Mouse (Mus musculus): ENCODE results near the gene Tmem98. TPM values are rescaled to one million over a fixed set of nuclear protein-coding genes. Genes with fewer than 3 reads are reported as not detected.

The Tmem98 gene
- 38.3 and 43.1 TPM in 2 replicates for polyA plus RNA-seq (2011; ENCODE audit: insufficient read length, low read depth, missing spikeins)

DNA sequence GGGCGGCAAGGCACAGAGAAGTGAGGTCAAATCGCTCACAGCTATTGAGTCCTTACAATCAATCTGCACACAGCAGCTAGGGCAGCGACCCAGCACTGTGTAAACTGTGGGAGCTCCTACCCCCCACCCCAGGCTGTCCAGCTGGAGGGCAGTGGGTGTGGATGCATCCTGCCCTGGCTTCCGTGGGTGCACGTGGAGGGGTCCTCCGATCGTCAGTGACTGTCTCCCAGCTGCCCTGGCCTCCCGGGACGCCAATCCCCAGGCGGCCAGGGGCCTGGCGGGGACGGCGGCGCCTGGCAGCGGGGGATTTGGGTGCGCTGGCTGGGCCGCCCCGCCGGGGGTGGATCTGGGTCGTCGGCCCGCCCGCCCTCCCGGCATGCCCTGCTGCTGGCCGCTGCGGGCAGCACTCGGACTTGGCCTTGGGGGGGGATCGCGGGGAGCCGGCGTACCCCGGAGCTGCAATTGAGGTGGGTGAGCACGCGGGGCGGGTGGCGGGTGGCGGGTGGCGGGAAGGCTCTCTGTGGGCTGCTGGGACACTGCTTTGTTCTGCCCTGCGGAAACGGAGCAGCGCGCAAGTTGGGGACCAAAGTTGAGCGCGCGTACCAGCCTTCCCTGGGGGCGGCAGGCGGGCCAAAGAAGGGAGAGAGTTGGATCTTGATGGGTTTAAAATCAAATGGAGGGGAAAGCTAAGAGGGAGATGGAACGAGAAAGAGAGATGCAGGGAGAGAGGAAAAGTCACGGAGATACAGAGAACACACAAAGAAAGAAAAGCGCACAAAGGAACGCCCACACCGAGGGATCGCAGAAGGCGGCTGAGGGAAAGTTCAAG, at the start of gene Tmem98:
Tmem98 (plus strand) TSS at position 183 of the 829 bp plus-strand sequence.
- peak within 1 kb of the TSS; percentile 59 for H3K27ac ChIP-seq (ENCODE audit: insufficient read depth, low read length)
- H3K4me1 ChIP-seq (ENCODE audit: control insufficient read depth, insufficient read depth, low read length): 0 out of 2 replicates have a peak, but pooled peaks cover 5% of the 10 kb centered on the region
- peak within 1 kb of the TSS; percentile 82 for H3K4me3 ChIP-seq (ENCODE audit: insufficient read depth, low read length)
- TF ChIP-seq POLR2A (IDR thresholded peaks at IDR 0.05; ENCODE audit: low read depth, low read length) (peak; percentile 65), CTCF (IDR thresholded peaks at IDR 0.05; ENCODE audit: borderline replicate concordance, insufficient read depth, low read length) (no peak)

DNA sequence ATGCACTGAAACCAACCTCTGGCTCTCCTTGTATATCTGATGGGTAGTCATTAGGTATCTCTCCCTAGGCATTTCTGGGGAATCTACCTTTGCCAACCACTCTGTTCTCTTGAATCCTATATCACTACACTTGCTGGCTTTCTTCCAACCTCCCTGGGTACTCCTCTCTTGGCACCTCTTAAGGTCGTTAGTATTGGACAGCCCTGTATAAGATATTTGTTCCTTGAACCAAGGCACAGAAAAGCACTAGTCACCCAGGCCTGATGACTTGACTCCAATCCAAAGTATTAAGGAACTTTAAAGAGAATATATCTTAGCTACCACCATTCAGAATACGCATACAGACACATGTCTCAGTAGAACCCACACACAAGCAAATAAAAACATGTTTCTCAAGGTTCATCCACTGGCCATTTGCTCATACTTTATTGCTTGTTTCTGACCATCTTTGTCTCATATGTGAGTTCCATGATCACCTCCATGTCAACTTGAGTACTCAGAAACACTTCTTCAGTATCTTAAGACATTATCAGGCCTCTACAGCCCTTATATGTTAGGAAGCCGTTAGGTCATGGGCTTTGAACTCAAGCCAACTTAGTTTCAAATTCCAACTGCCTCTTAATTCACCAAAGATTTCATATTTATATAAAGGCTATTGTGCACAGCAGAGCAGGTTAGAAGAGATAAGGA, 48.5 kb upstream of the Tmem98 start:
- H3K27ac ChIP-seq (ENCODE audit: insufficient read depth, low read length): no peak overlapping the region
- H3K4me3 ChIP-seq (ENCODE audit: insufficient read depth, low read length): no peak overlapping the region
- no peaks in the 10 kb centered on the region for H3K4me1 ChIP-seq (ENCODE audit: control insufficient read depth, insufficient read depth, low read length)
- TF ChIP-seq CTCF (IDR thresholded peaks at IDR 0.05; ENCODE audit: borderline replicate concordance, insufficient read depth, low read length) (no peak), POLR2A (IDR thresholded peaks at IDR 0.05; ENCODE audit: low read depth, low read length) (no peak)

DNA sequence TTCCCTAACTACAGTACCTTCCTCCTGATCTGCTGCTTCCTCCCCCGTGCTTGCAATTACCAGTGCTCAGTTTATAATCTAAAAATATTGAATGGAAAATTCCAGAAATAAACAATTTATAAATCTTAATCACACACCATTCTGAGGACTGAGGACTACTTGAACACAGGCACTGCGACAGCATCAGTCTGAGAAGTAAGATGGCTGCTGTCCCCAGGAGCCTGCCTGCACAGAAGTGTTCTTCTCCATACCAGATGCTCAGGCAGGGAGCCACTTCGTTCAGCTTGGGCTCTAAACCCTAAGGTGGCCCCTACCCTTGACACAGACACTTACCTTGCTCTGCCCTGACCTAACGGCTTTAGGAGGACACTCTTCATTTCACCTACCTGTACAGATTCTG, 47.9 kb upstream of the Tmem98 start:
- Histone ChIP-seq H3K4me1 (ENCODE audit: control insufficient read depth, insufficient read depth, low read length) (peaks cover under 1% of the 10 kb centered on the region; the same call in 1 of the 2 replicates), H3K27ac (ENCODE audit: insufficient read depth, low read length) (no peak overlapping the region), H3K4me3 (ENCODE audit: insufficient read depth, low read length) (no peak overlapping the region)
- TF ChIP-seq CTCF (IDR thresholded peaks at IDR 0.05; ENCODE audit: borderline replicate concordance, insufficient read depth, low read length): no peak
- no peak for TF ChIP-seq POLR2A (IDR thresholded peaks at IDR 0.05; ENCODE audit: low read depth, low read length)

DNA sequence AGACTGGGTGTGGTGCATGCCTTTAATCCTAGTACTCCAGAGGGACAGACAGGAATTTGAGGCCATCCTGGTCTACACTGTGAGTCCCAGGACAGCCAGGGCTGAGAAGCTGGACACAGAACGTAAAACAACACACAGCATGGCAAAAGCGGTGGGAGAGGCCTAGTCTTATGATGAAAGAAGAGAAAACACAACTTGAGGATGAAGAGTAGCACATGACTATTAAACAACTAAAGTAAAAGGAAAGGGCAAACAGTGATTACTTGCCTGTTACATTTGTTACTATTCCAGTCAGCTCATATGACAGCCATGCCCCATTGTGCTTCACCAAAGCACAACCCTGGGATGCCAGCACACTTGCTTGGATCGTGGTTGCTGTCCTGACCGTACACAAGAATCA, 43.9 kb upstream of the Tmem98 start:
- peaks cover 6% of the 10 kb centered on the region; the same call in 1 of the 2 replicates for H3K4me1 ChIP-seq (ENCODE audit: control insufficient read depth, insufficient read depth, low read length)
- no peak overlapping the region for H3K27ac ChIP-seq (ENCODE audit: insufficient read depth, low read length)
- H3K4me3 ChIP-seq (ENCODE audit: insufficient read depth, low read length): no peak overlapping the region
- TF ChIP-seq POLR2A (IDR thresholded peaks at IDR 0.05; ENCODE audit: low read depth, low read length) (no peak), CTCF (IDR thresholded peaks at IDR 0.05; ENCODE audit: borderline replicate concordance, insufficient read depth, low read length) (no peak)

DNA sequence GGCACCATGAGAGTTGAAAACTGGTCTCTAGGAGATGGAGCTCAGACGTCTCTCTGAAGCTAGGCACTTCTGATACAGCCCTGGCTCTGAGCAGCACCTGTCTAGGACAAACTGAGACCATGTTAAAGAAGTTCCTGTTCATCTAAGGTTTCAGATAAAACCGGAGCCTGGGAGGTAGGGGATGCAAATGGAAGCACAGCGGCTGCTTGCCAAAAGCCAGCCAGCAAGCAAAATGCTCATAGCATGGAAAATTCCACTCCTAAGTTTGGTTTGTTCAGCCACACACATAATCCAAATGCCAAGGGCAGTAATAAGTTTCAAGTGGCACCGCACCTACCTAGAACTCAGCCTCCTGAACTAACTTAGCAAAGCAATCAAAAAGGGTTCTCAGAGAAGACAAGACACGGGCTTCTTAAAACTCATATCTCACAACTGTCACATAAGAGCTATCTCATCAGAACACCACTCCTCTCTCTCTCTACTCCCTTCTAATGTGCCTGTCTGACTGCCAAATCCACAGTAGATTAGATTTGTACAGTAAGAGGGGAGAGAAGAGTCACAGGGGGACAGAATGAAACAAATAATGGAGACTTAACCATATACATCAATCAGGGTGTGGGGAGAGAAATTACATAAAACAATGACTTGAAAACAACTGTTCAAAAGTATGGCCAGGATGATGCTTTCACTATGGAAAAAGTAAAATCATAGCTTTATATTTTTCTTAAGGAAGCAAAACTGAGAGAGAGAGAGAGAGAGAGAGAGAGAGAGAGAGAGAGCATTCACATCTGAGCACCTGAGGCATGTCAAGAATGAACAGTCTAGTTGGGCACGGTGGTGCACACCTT, 43.3 kb upstream of the Tmem98 start:
- TF ChIP-seq POLR2A (IDR thresholded peaks at IDR 0.05; ENCODE audit: low read depth, low read length) (no peak), CTCF (IDR thresholded peaks at IDR 0.05; ENCODE audit: borderline replicate concordance, insufficient read depth, low read length) (no peak)
- Histone ChIP-seq H3K4me3 (ENCODE audit: insufficient read depth, low read length) (no peak overlapping the region), H3K27ac (ENCODE audit: insufficient read depth, low read length) (no peak overlapping the region), H3K4me1 (ENCODE audit: control insufficient read depth, insufficient read depth, low read length) (peaks cover 11% of the 10 kb centered on the region)

DNA sequence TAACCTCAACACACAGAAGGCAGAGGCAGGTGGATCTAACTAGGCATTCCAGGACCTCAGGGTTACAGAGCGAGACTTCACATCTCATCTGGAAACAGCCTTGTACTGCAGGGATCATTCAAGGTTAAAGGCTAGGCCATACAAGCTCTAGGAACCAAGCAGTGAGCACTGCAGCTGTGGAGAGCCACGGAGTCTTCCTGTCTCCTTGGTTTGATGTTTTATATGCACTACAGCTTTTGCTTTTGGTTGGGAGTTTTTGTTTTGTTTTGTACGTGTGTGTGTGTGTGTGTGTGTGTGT, 42.7 kb upstream of the Tmem98 start:
- no peak overlapping the region for H3K4me3 ChIP-seq (ENCODE audit: insufficient read depth, low read length)

DNA sequence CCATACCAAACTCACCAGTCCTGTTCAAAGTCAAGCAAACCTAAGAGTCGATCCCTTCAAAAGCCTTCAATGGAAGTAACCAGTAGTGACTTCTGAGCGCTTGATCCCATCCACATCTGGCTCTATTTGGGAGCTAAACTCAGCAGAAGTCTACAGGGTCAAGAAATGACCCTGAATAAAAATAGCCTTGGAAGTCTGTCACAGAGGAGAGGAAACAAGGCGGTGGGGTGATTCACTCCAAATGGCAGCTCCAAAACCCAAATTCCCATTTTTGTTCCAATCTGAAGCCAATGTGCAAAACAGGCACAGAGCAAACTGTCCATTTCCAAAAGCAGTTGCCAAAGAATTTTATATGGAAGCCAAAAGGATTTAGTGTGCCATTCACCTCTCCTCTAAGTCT, 38.8 kb upstream of the Tmem98 start:
- TF ChIP-seq CTCF (IDR thresholded peaks at IDR 0.05; ENCODE audit: borderline replicate concordance, insufficient read depth, low read length) (no peak), POLR2A (IDR thresholded peaks at IDR 0.05; ENCODE audit: low read depth, low read length) (no peak)
- Histone ChIP-seq H3K4me1 (ENCODE audit: control insufficient read depth, insufficient read depth, low read length) (peaks cover 16% of the 10 kb centered on the region), H3K27ac (ENCODE audit: insufficient read depth, low read length) (peak overlapping the region; percentile 88), H3K4me3 (ENCODE audit: insufficient read depth, low read length) (no peak overlapping the region)

More for the DNA sequence above, 42.7 kb upstream of the Tmem98 start:
- TF ChIP-seq POLR2A (IDR thresholded peaks at IDR 0.05; ENCODE audit: low read depth, low read length): no peak
- no peak for TF ChIP-seq CTCF (IDR thresholded peaks at IDR 0.05; ENCODE audit: borderline replicate concordance, insufficient read depth, low read length)
- no peak overlapping the region for H3K27ac ChIP-seq (ENCODE audit: insufficient read depth, low read length)
- H3K4me1 ChIP-seq (ENCODE audit: control insufficient read depth, insufficient read depth, low read length): peaks cover 16% of the 10 kb centered on the region

DNA sequence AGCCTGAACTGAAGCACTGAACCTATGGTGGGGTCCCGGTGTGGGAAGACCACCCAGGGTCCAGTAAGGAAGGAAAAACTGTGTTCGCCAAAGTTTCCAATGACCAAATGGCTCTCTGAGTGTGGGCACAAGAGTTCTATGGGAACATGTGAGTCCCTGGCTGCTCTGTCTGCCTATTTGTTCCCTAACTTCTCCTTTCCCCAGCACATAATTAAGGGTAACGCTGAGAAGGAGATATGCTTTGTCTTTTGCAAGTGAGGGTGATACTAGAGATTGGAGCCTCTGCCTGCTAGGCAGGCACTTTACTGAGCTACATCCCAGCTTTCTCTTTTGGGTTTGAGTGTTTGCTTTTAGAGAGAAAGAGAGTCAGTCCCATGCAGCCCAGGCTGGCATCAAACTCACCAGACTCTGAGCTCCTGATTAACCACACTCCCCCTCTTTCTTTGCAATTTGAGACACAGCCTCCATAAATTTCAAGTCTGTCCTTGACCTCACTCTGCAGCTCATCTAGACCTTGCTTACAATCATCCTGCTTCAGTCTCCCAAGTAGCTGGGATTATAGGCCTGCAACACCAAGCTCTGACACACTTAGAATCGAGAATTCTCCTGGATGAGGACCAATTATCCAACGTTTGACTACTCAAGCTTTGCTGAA, 38.3 kb upstream of the Tmem98 start:
- Histone ChIP-seq H3K4me3 (ENCODE audit: insufficient read depth, low read length) (no peak overlapping the region), H3K4me1 (ENCODE audit: control insufficient read depth, insufficient read depth, low read length) (peaks cover 16% of the 10 kb centered on the region), H3K27ac (ENCODE audit: insufficient read depth, low read length) (peak overlapping the region; percentile 74)
- TF ChIP-seq POLR2A (IDR thresholded peaks at IDR 0.05; ENCODE audit: low read depth, low read length): no peak
- no peak for TF ChIP-seq CTCF (IDR thresholded peaks at IDR 0.05; ENCODE audit: borderline replicate concordance, insufficient read depth, low read length)

DNA sequence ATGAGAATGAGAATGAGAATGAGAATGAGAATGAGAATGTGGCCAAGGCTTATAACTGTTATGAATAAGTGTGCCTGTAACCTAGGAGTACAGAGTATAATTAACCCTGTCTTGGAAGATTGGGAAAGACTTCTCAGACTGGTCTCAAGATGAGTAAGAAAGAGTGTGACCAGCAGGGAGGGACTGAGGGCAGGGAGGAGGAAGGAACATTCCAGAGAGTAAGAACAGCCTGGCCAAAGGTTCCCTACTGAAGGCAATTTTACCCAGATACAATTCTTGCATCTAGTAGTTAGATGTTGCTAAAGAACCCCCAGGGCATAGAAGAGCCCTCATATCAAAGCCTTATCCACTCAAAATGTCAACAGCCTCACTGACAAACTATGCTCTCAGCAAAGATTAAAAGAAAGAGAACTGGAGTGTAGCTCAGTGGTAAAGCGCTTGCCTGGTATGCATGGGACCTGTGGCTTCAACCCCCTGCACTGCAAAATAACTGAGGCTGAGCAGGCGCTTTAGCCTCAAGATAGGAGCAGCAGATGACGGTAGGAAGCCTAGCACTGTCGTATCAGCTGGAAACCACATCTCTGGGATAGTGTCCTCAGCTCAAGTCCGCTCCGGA, 37.3 kb upstream of the Tmem98 start:
- H3K4me3 ChIP-seq (ENCODE audit: insufficient read depth, low read length): no peak overlapping the region
- TF ChIP-seq POLR2A (IDR thresholded peaks at IDR 0.05; ENCODE audit: low read depth, low read length) (no peak), CTCF (IDR thresholded peaks at IDR 0.05; ENCODE audit: borderline replicate concordance, insufficient read depth, low read length) (no peak)
- no peak overlapping the region for H3K27ac ChIP-seq (ENCODE audit: insufficient read depth, low read length)
- peaks cover 13% of the 10 kb centered on the region for H3K4me1 ChIP-seq (ENCODE audit: control insufficient read depth, insufficient read depth, low read length)
